Mouse (Mus musculus) CH12.LX (cell line): ENCODE results near the gene Tas2r135. TPM values are rescaled to one million over a fixed set of nuclear protein-coding genes. Genes with fewer than 3 reads are reported as not detected.

Experiments
- DNase-seq: peaks from one replicate; pipeline ENCODE4 v3.0.0-alpha.2; 2013; ENCODE audit errors: extremely low read depth
- H3K27ac ChIP-seq: 2 replicates; pipeline ENCODE4 v1.5.1; 2012; ENCODE audit warnings: low read depth, mild to moderate bottlenecking, control low read depth, moderate library complexity; ENCODE audit not compliant: insufficient read depth
- H3K27me3 ChIP-seq: replicated peaks from 2 replicates; pipeline ENCODE3; 2012; ENCODE audit warnings: inconsistent platforms
- H3K36me3 ChIP-seq, 2 experiments: replicated peaks in 1 of 2; 2 replicates each; pipeline versions ENCODE3 to v1.6.1; 2012; ENCODE audit warnings: inconsistent platforms in 1 of 2, low read length in 1 of 2, mild to moderate bottlenecking in 1 of 2, mixed read lengths in 1 of 2, moderate library complexity in 1 of 2; ENCODE audit not compliant: control insufficient read depth in 1 of 2, insufficient read depth in 1 of 2
- H3K4me1 ChIP-seq, 2 experiments: 2 replicates each; pipeline ENCODE4 v1.6.1; 2012; ENCODE audit warnings: inconsistent platforms in 1 of 2, moderate library complexity in 1 of 2; ENCODE audit not compliant: insufficient read depth in 2 of 2, control insufficient read depth in 1 of 2
- H3K4me2 ChIP-seq: 2 replicates; pipeline ENCODE4 v1.6.1; 2012; ENCODE audit warnings: low read depth, mild to moderate bottlenecking, control low read depth; ENCODE audit not compliant: poor library complexity, insufficient read depth, severe bottlenecking
- H3K4me3 ChIP-seq, 3 experiments: fragments of 150-350 bp in 1 of 3; sonication (generic) in 1 of 3; replicated peaks in 1 of 3; 2 replicates each; pipeline versions ENCODE3 to v1.5.1; 2011 to 2012; ENCODE audit warnings: low read depth in 2 of 3, low read length in 2 of 3, mild to moderate bottlenecking in 2 of 3, moderate library complexity in 2 of 3, control low read depth in 1 of 3, improper control_type of control experiment in 1 of 3, inconsistent platforms in 1 of 3, mixed read lengths in 1 of 3; ENCODE audit not compliant: poor library complexity in 1 of 3
- H3K79me2 ChIP-seq: replicated peaks from 2 replicates; pipeline ENCODE4 v1.6.1; 2012; ENCODE audit warnings: mild to moderate bottlenecking, moderate library complexity; ENCODE audit not compliant: control insufficient read depth, poor library complexity, insufficient read depth, severe bottlenecking; ENCODE audit errors: extremely low read depth
- H3K9ac ChIP-seq: 2 replicates; pipeline ENCODE4 v1.6.1; 2012; ENCODE audit warnings: low read depth, mild to moderate bottlenecking, control low read depth, moderate library complexity; ENCODE audit not compliant: insufficient read depth
- H3K9me3 ChIP-seq: replicated peaks from 2 replicates; pipeline ENCODE3; 2012; ENCODE audit warnings: low read length, inconsistent platforms, mixed read lengths
- BHLHE40 ChIP-seq: IDR thresholded peaks from 2 replicates; pipeline ENCODE4 v1.6.1; 2011; ENCODE audit warnings: mild to moderate bottlenecking, low read depth, low read length, improper control_type of control experiment
- CHD1 ChIP-seq: IDR thresholded peaks from 2 replicates; pipeline ENCODE4 v1.6.1; 2012; ENCODE audit warnings: low read depth, low read length, improper control_type of control experiment, inconsistent platforms
- CHD2 ChIP-seq: IDR thresholded peaks from 2 replicates; pipeline ENCODE4 v1.6.1; 2011; ENCODE audit warnings: low read length, improper control_type of control experiment
- CTCF ChIP-seq, 2 experiments: IDR thresholded peaks in 1 of 2; conservative IDR thresholded peaks in 1 of 2; 2 replicates each; pipeline ENCODE4 v1.5.1; 2011 to 2012; ENCODE audit warnings: low read depth in 2 of 2, low read length in 2 of 2, improper control_type of control experiment in 1 of 2, inconsistent platforms in 1 of 2, mild to moderate bottlenecking in 1 of 2, moderate library complexity in 1 of 2
- EP300 ChIP-seq: IDR thresholded peaks from 2 replicates; pipeline ENCODE4 v1.6.1; 2011; ENCODE audit warnings: low read length, improper control_type of control experiment
- GABPA ChIP-seq: IDR thresholded peaks from 2 replicates; pipeline ENCODE4 v1.6.1; 2012; ENCODE audit warnings: low read depth, low read length, improper control_type of control experiment, inconsistent platforms; ENCODE audit not compliant: insufficient replicate concordance
- HCFC1 ChIP-seq: IDR thresholded peaks from 2 replicates; pipeline ENCODE4 v1.6.1; 2012; ENCODE audit warnings: low read depth, mild to moderate bottlenecking, inconsistent platforms, low read length, improper control_type of control experiment
- IRF4 ChIP-seq: IDR thresholded peaks from 2 replicates; pipeline ENCODE4 v1.6.1; 2014; ENCODE audit warnings: low read depth, mild to moderate bottlenecking, inconsistent platforms, low read length, improper control_type of control experiment
- JUN ChIP-seq: IDR thresholded peaks from 2 replicates; pipeline ENCODE4 v1.6.1; 2011; ENCODE audit warnings: low read depth, mild to moderate bottlenecking, low read length, improper control_type of control experiment, moderate library complexity; ENCODE audit not compliant: insufficient read depth
- JUND ChIP-seq: conservative IDR thresholded peaks from 2 replicates; pipeline ENCODE4 v1.6.1; 2011; ENCODE audit warnings: low read depth, low read length, improper control_type of control experiment
- POLR2AphosphoS2 ChIP-seq: IDR thresholded peaks from 2 replicates; pipeline ENCODE4 v1.6.1; 2011; ENCODE audit warnings: low read depth, low read length, improper control_type of control experiment
- RAD21 ChIP-seq: IDR thresholded peaks from 2 replicates; pipeline ENCODE4 v1.6.1; 2011; ENCODE audit warnings: low read depth, mild to moderate bottlenecking, low read length, improper control_type of control experiment, moderate library complexity
- RCOR1 ChIP-seq: conservative IDR thresholded peaks from 2 replicates; pipeline ENCODE4 v1.6.1; 2012; ENCODE audit warnings: low read depth, mild to moderate bottlenecking, inconsistent platforms, low read length, improper control_type of control experiment
- SIN3A ChIP-seq: IDR thresholded peaks from 2 replicates; pipeline ENCODE4 v1.6.1; 2012; ENCODE audit warnings: low read length, improper control_type of control experiment, inconsistent platforms
- SMC3 ChIP-seq: IDR thresholded peaks from 2 replicates; pipeline ENCODE4 v1.6.1; 2011; ENCODE audit warnings: low read depth, low read length, improper control_type of control experiment
- TBP ChIP-seq: conservative IDR thresholded peaks from 2 replicates; pipeline ENCODE4 v1.6.1; 2011; ENCODE audit warnings: low read depth, low read length, improper control_type of control experiment
- TCF12 ChIP-seq: IDR thresholded peaks from 2 replicates; pipeline ENCODE4 v1.6.1; 2014; ENCODE audit warnings: low read depth, mild to moderate bottlenecking, inconsistent platforms, low read length, improper control_type of control experiment
- USF2 ChIP-seq: conservative IDR thresholded peaks from 2 replicates; pipeline ENCODE4 v1.6.1; 2011; ENCODE audit warnings: low read depth, low read length, improper control_type of control experiment
- ZKSCAN1 ChIP-seq: IDR thresholded peaks from 2 replicates; pipeline ENCODE4 v1.6.1; 2012; ENCODE audit warnings: low read depth, inconsistent platforms, low read length, improper control_type of control experiment, borderline replicate concordance
- ZNF384 ChIP-seq: IDR thresholded peaks from 2 replicates; pipeline ENCODE4 v1.6.1; 2012; ENCODE audit warnings: low read depth, low read length, improper control_type of control experiment, inconsistent platforms
- dilution Hi-C: fragments of 300-500 bp; cut with MboI; formaldehyde crosslinking; loops from 2 replicates; pipeline ENCODE4 v1.14.3; 2020; ENCODE audit warnings: low sequenced_read_pairs; ENCODE audit not compliant: extremely low pct_unique_long_range_greater_than_20kb, extremely low pct_ligation_motif_present
- in situ Hi-C: fragments of 300-500 bp; cut with MboI; formaldehyde crosslinking; loops from 3 replicates; pipeline ENCODE4 v1.14.3; 2019; ENCODE audit warnings: low sequenced_read_pairs, low pct_ligation_motif_present, low pct_unique_long_range_greater_than_20kb, mixed read lengths
- polyA plus RNA-seq: library from polyadenylated mRNA; unstranded; fragments of >175 nt; gene quantifications from 2 replicates; pipeline ENCODE4 v1.2.1, GENCODE M21; 2012; ENCODE audit warnings: low read depth; ENCODE audit not compliant: insufficient read length
- total RNA-seq, 2 experiments: library from RNA; depleted of rRNA; stranded (reverse); fragments of 300-350 nt in 1 of 2; fragments of >200 nt in 1 of 2; gene quantifications; 2 replicates each; pipeline ENCODE4 v1.2.3; 2012 to 2014

Tas2r135 gene
- total and polyA plus RNA-seq, 3 experiments, result not detected

- Histone ChIP-seq H3K4me3 (no peak overlapping the region), H3K4me1 (peaks cover 0 to 14% of the 10 kb centered on the region in 2 experiments; a peak in 2 of 4 replicates), H3K9ac (no peak overlapping the region), H3K27ac (no peak overlapping the region), H3K4me2 (no peak overlapping the region), H3K27me3 (no peaks in the 10 kb centered on the region), H3K36me3 (no peaks in the 10 kb centered on the region), H3K79me2 (no peaks in the 10 kb centered on the region), H3K9me3 (no peaks in the 10 kb centered on the region)
- in situ Hi-C loops (no loop called here), dilution Hi-C loops (no loop called here)
- TF ChIP-seq TBP (no peak), CTCF (conservative IDR thresholded peaks at IDR 0.05 in 1 of 2, IDR thresholded peaks at IDR 0.05 in 1 of 2; ENCODE audit: low read depth in 2 of 2, low read length in 2 of 2) (peak; percentile 81 to 84; a peak in 3 of 4 replicates), RCOR1 (no peak), RAD21 (peak; percentile 66), SMC3 (peak; percentile 77)
- DNase-seq, result peak; percentile 31
Observed at GRCm38 (mm10) chr6:42380416-42381144, 24.7 kb upstream of the Tas2r135 start.

DNA sequence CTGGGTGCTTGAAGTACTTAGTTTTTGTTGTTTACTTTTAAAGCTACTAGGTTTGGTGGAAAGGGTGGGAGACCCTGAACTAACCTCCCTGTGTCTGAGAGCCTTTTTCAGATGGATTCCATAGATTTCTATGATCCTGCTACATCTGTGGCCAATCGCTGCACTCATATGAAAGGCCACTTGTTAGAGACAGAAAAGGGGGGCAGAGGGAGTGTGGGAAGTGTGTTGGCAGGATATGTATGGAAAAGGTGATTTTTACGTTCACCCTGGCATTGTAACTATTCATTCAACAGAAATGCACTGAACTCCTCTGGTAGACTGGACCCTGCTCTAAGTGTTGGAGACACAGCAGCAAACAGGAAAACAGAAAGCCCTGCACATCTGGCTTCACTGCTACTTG lies 24.0 kb upstream of the Tas2r135 start:
- Histone ChIP-seq H3K9ac (no peak overlapping the region), H3K27me3 (no peaks in the 10 kb centered on the region), H3K4me1 (peaks cover 0 to 8% of the 10 kb centered on the region in 2 experiments; a peak in 2 of 4 replicates), H3K4me3 (no peak overlapping the region), H3K9me3 (no peaks in the 10 kb centered on the region), H3K36me3 (no peaks in the 10 kb centered on the region), H3K79me2 (no peaks in the 10 kb centered on the region), H3K27ac (no peak overlapping the region), H3K4me2 (no peak overlapping the region)
- DNase-seq, result no peak
- dilution Hi-C loops, result no loop called here
- TF ChIP-seq ZNF384, result no peak
- no peak for TF ChIP-seq HCFC1
- no peak for TF ChIP-seq CTCF (conservative IDR thresholded peaks at IDR 0.05 in 1 of 2, IDR thresholded peaks at IDR 0.05 in 1 of 2; ENCODE audit: low read depth in 2 of 2, low read length in 2 of 2)
- TF ChIP-seq JUN, result no peak
- TF ChIP-seq ZKSCAN1, result no peak
- no peak for TF ChIP-seq RAD21
- no peak for TF ChIP-seq EP300
- TF ChIP-seq BHLHE40, result no peak
- no peak for TF ChIP-seq CHD1
- no peak for TF ChIP-seq SMC3
- no peak for TF ChIP-seq CHD2
- TF ChIP-seq SIN3A, result no peak
- no peak for TF ChIP-seq GABPA
- TF ChIP-seq IRF4, result no peak
- no peak for TF ChIP-seq TCF12
- TF ChIP-seq JUND, result no peak
- no peak for TF ChIP-seq POLR2AphosphoS2
- TF ChIP-seq USF2, result no peak
- in situ Hi-C loops, result no loop called here
